Mouse (Mus musculus) limb, embryonic 12.5 days (tissue): Measurements from ENCODE around the gene Deup1. TPM values are rescaled to one million over a fixed set of nuclear protein-coding genes. Genes with fewer than 3 reads are reported as not detected.
"Not testable (repeated sequence)": the region's sequence is repeated elsewhere in the genome, so short reads cannot be mapped to it uniquely, and the experiment has no call there.

Source experiments
- ATAC-seq: fragments of 200-750 bp; cut with Nextera tagmentation; 2 replicates; pipeline ENCODE4 v1.8.0; 2017; ENCODE audit warnings: low read depth, moderate TSS enrichment; ENCODE audit not compliant: insufficient number of reproducible peaks, insufficient read depth, low FRiP score, low TSS enrichment
- H3K27ac ChIP-seq: fragments of 300-500 bp; sonication (generic); 2 replicates; pipeline ENCODE4 v1.5.1; 2016; ENCODE audit warnings: mild to moderate bottlenecking, moderate library complexity
- H3K27me3 ChIP-seq: fragments of 300-500 bp; sonication (generic); 2 replicates; pipeline ENCODE4 v1.6.1; 2016; ENCODE audit warnings: mild to moderate bottlenecking, moderate library complexity
- H3K36me3 ChIP-seq: fragments of 300-500 bp; sonication (generic); 2 replicates; pipeline ENCODE4 v1.6.1; 2016; ENCODE audit warnings: mild to moderate bottlenecking, moderate library complexity
- H3K4me1 ChIP-seq: fragments of 300-500 bp; sonication (generic); replicated peaks from 2 replicates; pipeline ENCODE4 v1.6.1; 2016
- H3K4me2 ChIP-seq: fragments of 300-500 bp; sonication (generic); 2 replicates; pipeline ENCODE4 v1.6.1; 2016; ENCODE audit warnings: mild to moderate bottlenecking, moderate library complexity
- H3K4me3 ChIP-seq: fragments of 300-500 bp; sonication (generic); replicated peaks from 2 replicates; pipeline ENCODE4 v1.5.1; 2016; ENCODE audit warnings: mild to moderate bottlenecking
- H3K9ac ChIP-seq: fragments of 300-500 bp; sonication (generic); replicated peaks from 2 replicates; pipeline ENCODE4 v1.6.1; 2016; ENCODE audit warnings: mild to moderate bottlenecking, moderate library complexity
- H3K9me3 ChIP-seq: fragments of 300-500 bp; sonication (generic); 2 replicates; pipeline ENCODE4 v1.6.1; 2016; ENCODE audit warnings: mild to moderate bottlenecking, moderate library complexity
- WGBS: fragments of 180-500 bp; shearing (Covaris S2); methylation state at CpG from one replicate; pipeline ENCODE4 v1.1.7; 2016; 5-methylcytosine and 5-hydroxymethylcytosine counted together
- polyA plus RNA-seq: library from polyadenylated mRNA; unstranded; fragments of >200 nt; fragmentation: Nextera tagmentation; extraction: Ambion mirVana; gene quantifications from 2 replicates; pipeline ENCODE4 v1.2.1, GENCODE M21; 2016

Deup1 gene
- polyA plus RNA-seq, 1 experiment from 2014 or later, result 0.06 TPM

DNA sequence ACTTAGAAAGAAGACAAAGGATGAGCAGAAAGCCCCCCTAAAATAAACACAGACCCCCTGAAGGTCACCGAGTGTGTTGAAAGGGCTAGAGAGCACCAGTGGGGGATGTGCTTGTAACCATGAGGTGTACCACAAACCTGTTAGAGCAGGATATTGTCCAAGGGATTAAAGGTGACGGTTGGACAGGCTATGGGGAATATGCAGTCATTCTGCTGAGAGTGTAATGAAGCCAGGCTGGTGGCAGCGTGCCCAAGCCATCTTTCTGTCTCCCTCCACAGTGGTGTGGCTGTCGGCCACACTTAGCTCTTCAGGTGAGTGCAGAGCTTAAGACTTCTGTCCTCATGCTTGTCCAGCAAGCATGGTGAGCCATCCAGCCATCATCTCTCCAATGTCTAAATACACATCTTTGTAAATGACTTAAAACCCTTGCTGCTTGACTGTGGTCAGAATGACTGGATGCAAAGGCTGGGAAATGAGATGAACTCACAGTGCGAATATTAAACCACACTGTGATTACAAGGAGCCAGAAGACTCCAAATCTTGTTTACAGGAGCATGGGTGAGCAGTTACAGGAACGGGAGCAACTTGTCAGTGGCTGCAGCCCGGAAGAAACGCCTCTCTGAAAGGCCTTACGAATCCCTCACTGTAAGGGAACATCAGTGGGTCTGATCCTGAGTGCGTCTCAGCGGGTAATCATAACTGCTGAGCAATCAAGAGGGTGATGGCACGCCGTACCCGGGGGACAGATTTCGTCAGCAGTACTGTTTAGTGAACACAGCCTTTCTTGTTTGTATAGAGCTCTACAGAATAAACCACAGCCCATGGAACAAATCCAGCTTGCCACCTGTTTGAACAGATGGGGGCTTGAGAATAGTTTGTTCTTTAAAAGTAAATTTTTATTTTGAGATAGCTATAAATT lies 75.5 kb downstream of the Deup1 start:
- H3K27ac ChIP-seq, result no peak overlapping the region
- no peak overlapping the region for H3K4me3 ChIP-seq
- H3K27me3 ChIP-seq, result no peaks in the 10 kb centered on the region
- no peaks in the 10 kb centered on the region for H3K9me3 ChIP-seq
- no peak for ATAC-seq
- H3K4me2 ChIP-seq, result no peak overlapping the region
- 87% methylated on average over 15 of the region's 15 CpGs for WGBS
- H3K9ac ChIP-seq, result no peak overlapping the region
- H3K4me1 ChIP-seq, result 0 out of 2 replicates have a peak, but pooled peaks cover 3% of the 10 kb centered on the region
- H3K36me3 ChIP-seq, result no peaks in the 10 kb centered on the region

DNA sequence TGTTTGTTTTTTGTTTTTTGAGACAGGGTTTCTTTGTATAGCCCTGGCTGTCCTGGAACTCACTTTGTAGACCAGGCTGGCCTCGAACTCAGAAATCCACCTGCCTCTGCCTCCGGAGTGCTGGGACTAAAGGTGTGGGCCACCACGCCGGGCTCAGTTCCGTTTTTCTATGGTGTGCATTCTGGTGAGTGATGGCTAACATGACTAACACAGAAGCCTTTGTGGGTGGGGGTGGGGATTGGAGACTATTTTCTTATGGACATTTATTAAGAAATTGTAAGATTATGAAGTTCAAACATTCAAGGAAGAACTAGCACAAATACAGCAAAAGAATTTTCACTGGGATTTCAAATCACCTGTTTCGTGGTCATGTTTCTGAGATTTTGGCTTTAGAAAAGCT lies 76.7 kb downstream of the Deup1 start:
- not testable (repeated sequence) for H3K27me3 ChIP-seq, H3K36me3 ChIP-seq, H3K9ac ChIP-seq, H3K4me1 ChIP-seq, H3K4me3 ChIP-seq, ATAC-seq, H3K27ac ChIP-seq, H3K9me3 ChIP-seq, H3K4me2 ChIP-seq
- 97% methylated on average over 6 of the region's 6 CpGs for WGBS

DNA sequence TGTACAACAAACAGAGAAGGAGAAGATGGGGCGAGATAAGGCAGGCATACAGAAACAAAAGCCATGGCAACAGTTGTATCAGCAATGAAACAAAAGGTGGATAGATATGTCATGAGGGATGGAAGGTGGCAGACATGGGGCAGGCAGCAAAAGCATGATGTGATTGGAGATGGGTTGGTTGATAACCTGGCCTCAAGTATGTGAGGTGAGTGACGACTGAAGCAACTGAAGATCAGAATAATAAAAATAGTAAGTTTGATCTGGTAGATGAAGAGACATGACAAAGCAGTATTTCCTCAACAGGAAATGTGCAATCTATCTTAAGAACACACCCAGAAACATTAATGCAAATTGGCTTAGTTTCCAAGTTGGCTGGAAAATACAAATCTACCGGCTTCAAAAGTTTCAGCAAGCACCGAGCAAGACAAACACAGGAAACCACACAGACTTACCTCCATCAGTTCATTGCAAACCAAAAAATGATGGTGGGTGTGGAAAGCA lies 77.2 kb downstream of the Deup1 start:
- Histone ChIP-seq H3K4me2 (no peak overlapping the region), H3K4me1 (0 out of 2 replicates have a peak, but pooled peaks cover 3% of the 10 kb centered on the region), H3K36me3 (no peaks in the 10 kb centered on the region), H3K27ac (no peak overlapping the region), H3K9ac (no peak overlapping the region), H3K9me3 (no peaks in the 10 kb centered on the region), H3K27me3 (no peaks in the 10 kb centered on the region), H3K4me3 (no peak overlapping the region)
- no peak for ATAC-seq
- 91% methylated on average over 4 of the region's 4 CpGs for WGBS

DNA sequence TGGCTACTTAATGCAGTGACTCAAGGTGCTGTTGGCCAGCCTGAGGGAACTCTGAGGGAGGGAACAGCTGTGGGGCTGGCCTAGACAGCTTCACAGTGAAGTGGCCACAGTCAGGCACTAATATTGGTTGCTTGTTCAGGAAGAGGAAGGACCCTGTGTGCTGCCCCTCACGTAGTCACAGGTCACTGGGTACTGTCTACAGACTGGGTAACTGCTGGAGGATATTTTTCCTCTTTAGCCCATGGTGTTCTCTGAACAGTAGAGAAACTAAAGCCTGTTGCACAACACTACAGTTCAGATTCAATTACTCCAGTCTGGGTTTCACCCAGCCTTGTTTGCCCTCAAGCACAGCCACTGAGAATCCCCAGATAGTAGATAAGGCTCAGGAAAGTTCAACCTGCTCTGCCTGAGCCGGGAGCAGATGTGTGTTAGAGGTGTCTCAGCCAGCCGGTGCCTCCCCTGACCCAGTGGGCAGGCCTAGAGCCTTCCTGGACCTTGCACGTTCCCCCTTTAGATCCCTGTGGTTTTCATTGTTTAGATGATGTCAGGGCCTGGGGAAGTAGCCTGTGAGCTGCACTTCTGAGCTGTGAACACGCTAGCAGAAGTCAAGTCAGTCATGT lies 85.9 kb downstream of the Deup1 start:
- WGBS, result 75% methylated on average over 5 of the region's 5 CpGs

DNA sequence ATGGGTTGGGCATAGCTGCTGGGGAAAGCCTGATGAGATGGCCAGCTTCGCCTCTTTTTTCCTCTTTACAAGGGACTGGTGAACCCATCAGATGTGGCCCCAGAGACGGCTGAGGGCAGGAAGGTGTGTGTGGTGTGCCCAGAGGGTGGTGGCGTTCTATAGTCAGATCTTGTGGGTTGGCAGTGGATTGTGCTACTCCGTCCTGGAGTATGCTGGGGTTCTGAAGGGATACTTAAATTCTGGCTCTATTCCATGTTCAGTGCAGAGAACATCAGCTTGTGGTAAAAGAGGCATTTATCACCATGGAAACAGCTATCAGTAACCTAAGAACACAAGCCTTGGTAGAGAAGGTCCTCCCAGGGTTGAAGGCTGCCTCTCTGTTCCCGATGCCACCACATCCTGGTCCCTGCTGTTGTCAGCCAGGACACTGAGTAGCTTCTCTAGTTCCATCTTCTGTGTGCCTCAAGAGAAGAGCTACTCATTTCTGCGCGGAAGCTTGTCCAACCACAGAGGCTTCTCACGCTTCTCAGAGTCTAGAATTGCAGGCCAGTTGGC lies 88.7 kb downstream of the Deup1 start:
- Histone ChIP-seq H3K27me3 (no peaks in the 10 kb centered on the region), H3K4me1 (peaks cover 15% of the 10 kb centered on the region), H3K4me3 (no peak overlapping the region), H3K36me3 (peaks cover 10% of the 10 kb centered on the region), H3K27ac (no peak overlapping the region), H3K4me2 (no peak overlapping the region), H3K9me3 (no peaks in the 10 kb centered on the region), H3K9ac (no peak overlapping the region)
- WGBS, result 84% methylated on average over 8 of the region's 8 CpGs
- no peak for ATAC-seq

More for the DNA sequence above, 85.9 kb downstream of the Deup1 start:
- no peaks in the 10 kb centered on the region for H3K4me1 ChIP-seq
- H3K27me3 ChIP-seq, result no peaks in the 10 kb centered on the region
- peaks cover 10% of the 10 kb centered on the region for H3K36me3 ChIP-seq
- H3K9ac ChIP-seq, result no peak overlapping the region
- no peaks in the 10 kb centered on the region for H3K9me3 ChIP-seq
- H3K4me3 ChIP-seq, result no peak overlapping the region
- ATAC-seq, result no peak
- no peak overlapping the region for H3K4me2 ChIP-seq
- no peak overlapping the region for H3K27ac ChIP-seq

DNA sequence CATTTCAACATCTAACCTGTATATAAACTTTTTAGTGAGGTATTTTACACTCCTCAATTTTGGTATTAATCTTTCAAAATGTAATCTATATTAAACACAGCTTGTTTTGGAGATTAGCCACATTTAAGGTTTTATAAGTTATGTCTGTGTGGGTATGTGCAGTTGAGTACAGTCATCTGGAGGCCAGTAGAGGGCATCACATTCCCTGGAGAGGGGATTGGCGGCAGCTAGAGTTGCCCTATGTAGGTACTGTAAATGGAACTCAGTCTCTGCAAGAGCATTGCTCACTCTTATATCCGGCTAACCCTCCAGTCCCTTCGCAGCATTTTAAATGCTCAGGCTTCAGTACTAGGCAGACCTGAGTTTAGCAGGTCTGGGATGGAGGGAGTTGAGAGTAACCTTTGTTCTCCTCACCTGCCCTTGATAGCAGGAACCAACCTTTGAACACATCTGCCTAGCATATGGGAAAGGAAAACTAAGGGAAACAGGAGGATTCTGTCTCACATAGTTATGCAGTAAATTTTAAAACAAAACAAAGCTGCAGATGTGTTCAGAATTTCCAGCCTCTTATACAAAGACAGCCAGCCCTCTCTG lies 90.2 kb downstream of the Deup1 start:
- Histone ChIP-seq H3K9ac (no peak overlapping the region), H3K4me3 (no peak overlapping the region), H3K36me3 (peaks cover 11% of the 10 kb centered on the region), H3K27ac (no peak overlapping the region), H3K9me3 (no peaks in the 10 kb centered on the region), H3K4me2 (no peak overlapping the region), H3K4me1 (peaks cover 21% of the 10 kb centered on the region), H3K27me3 (no peaks in the 10 kb centered on the region)
- no peak for ATAC-seq
- 86% methylated on average over 3 of the region's 3 CpGs for WGBS

DNA sequence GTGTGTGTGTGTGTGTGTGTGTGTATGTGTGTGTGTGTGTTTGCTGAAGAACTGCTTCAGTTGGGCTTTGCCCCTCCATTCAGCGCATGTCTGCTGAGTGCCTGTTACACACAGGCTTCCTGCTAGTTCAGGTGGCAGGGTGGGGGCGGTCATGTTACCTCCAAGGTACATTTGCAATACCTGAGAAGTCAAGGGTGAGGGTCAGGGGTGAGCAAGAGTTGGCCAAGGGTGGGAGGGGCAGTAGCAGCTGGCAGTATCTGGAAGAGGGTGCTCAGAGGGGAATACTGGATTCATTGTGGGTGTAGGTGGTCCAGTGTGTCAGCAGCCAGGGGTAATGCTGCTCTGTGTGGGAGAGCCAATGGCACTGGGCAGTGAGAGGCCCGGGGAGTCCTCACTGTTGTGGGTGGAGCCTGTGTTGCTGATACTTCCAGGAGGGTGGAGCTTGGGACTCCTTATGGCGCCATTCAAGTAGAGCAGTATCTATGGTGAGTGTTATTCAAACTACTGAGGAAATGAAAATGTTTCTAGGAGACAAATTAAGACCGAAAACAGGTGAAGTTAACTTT lies 90.8 kb downstream of the Deup1 start:
- H3K9me3 ChIP-seq, result no peaks in the 10 kb centered on the region

DNA sequence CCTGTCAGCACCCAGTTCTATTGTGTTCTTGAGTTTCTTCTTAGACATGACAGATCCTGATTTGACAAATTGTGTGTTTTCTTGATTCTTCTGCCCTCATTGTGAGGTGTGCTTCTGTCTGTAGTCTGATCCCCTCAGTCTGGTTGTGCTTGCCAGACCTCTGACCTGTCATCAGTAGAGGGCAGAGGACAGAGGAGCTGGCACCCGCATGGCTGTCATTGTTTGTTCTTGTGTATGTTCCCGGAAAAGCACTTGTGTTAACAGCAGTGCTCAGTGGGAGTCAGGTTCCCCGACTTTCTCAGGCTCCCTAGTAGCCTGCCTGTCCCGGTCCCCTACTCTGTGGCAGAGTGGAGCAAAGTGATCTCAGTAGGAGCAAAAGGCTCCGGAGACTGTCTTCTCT lies 92.3 kb downstream of the Deup1 start:
- ATAC-seq, result no peak
- no peak overlapping the region for H3K27ac ChIP-seq
- 63% methylated on average over 5 of the region's 5 CpGs for WGBS
- H3K4me3 ChIP-seq, result no peak overlapping the region
- no peak overlapping the region for H3K4me2 ChIP-seq
- no peaks in the 10 kb centered on the region for H3K27me3 ChIP-seq
- peaks cover 31% of the 10 kb centered on the region for H3K4me1 ChIP-seq
- H3K36me3 ChIP-seq, result peaks cover 8% of the 10 kb centered on the region
- no peak overlapping the region for H3K9ac ChIP-seq
- no peaks in the 10 kb centered on the region for H3K9me3 ChIP-seq

More for the DNA sequence above, 90.8 kb downstream of the Deup1 start:
- Histone ChIP-seq H3K36me3 (peaks cover 11% of the 10 kb centered on the region), H3K27me3 (no peaks in the 10 kb centered on the region), H3K4me3 (no peak overlapping the region), H3K4me2 (no peak overlapping the region), H3K27ac (no peak overlapping the region), H3K4me1 (peaks cover 21% of the 10 kb centered on the region), H3K9ac (no peak overlapping the region)
- WGBS, result 90% methylated on average over 5 of the region's 5 CpGs
- ATAC-seq, result no peak

DNA sequence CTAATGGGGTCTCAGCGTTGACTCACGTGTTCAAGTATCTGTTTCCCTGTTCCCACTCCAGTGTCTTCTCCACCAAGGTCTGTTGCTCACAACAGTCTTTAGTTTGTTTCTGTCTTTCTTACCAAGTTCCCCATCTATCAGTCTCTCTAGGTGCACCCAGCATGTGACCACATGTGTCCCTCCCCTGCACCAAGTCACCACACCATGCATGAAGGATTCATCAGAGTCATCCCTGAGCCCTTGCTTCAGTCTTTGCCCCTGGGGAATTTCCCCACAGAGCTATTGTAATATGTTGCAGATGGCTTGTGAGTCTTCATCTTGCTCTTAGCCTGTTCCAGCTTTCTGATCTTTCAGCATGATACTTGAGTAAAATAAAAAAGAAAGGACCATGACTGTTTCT lies 93.6 kb downstream of the Deup1 start:
- Histone ChIP-seq H3K9me3 (no peaks in the 10 kb centered on the region), H3K36me3 (peaks cover 4% of the 10 kb centered on the region; the same call in 1 of the 2 replicates), H3K9ac (no peak overlapping the region), H3K4me2 (no peak overlapping the region), H3K4me1 (peaks cover 42% of the 10 kb centered on the region), H3K27me3 (no peaks in the 10 kb centered on the region), H3K4me3 (no peak overlapping the region), H3K27ac (no peak overlapping the region)
- WGBS, result 76% methylated on average over 2 of the region's 2 CpGs
- no peak for ATAC-seq

DNA sequence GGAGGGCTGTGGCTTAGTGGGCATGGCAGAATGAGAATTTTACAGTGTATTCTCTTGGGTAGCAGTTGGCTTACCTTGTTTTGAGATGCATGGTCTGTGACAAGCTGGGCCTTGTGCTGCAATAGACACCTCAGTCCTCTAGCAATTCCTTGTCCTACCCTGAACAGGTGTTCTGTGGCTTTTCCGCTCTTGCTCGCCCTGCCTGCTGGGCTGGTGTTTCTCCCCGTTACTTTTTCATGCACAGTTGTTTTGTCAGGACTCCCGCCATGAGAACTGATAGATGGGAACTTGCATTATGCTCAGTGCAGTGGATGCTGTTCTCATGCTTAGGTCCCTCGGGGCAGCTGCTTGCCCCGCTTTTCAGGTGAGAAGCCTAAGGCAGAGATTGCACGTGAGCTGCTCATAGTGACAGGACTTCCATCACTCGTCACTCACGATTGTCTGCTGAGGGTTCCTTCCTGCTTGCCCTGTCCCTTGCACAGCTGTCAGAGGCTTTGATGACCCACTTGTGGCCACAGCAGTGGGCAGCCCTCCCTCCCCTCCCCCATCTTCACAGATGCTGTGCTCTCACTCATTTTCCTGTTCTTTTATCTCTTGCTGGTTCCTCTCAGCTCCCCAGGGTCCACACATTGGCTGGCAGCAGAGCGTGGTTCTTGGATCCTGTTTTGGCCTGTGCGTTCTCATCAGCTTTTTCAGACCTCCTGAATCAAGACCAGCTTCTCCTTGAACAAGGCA lies 94.2 kb downstream of the Deup1 start:
- Histone ChIP-seq H3K4me2 (no peak overlapping the region), H3K27me3 (no peaks in the 10 kb centered on the region), H3K9ac (no peak overlapping the region), H3K4me1 (peaks cover 46% of the 10 kb centered on the region), H3K4me3 (no peak overlapping the region), H3K9me3 (no peaks in the 10 kb centered on the region), H3K36me3 (peaks cover 4% of the 10 kb centered on the region; the same call in 1 of the 2 replicates), H3K27ac (no peak overlapping the region)
- ATAC-seq, result no peak
- 74% methylated on average over 11 of the region's 11 CpGs for WGBS
